Mouse (Mus musculus) T-helper 2 cell (primary cell): ENCODE results near the gene C1qc.

Experiments used
- in situ Hi-C: fragments of 300-600 bp; cut with MboI, MseI; formaldehyde crosslinking; loops from one replicate; pipeline ENCODE4 v1.15.1; 2025; ENCODE audit warnings: high pct_unique_total_duplicates

Gene C1qc

GRCm38 (mm10) chr4:136852989-136853388 lies 39.9 kb downstream of the C1qc start:
- in situ Hi-C loops, result no loop called here

GRCm38 (mm10) chr4:136852119-136852518 lies 40.7 kb downstream of the C1qc start:
- in situ Hi-C loops, result no loop called here

GRCm38 (mm10) chr4:136848565-136848964 lies 44.3 kb downstream of the C1qc start:
- in situ Hi-C loops, result no loop called here

GRCm38 (mm10) chr4:136847166-136847565 lies 45.7 kb downstream of the C1qc start:
- in situ Hi-C loops, result no loop called here

GRCm38 (mm10) chr4:136842802-136843201 lies 50.1 kb downstream of the C1qc start:
- in situ Hi-C loops, result loop anchor here (5.0 kb wide), 1 partner anchor 166 kb away; no protein-coding TSS in a partner anchor

GRCm38 (mm10) chr4:136842033-136842432 lies 50.8 kb downstream of the C1qc start:
- in situ Hi-C loops, result loop anchor here (5.0 kb wide), 1 partner anchor 165 kb away; no protein-coding TSS in a partner anchor

- in situ Hi-C loops, result loop anchor here (5.0 kb wide), 1 partner anchor 164 kb away; no protein-coding TSS in a partner anchor
Observed at GRCm38 (mm10) chr4:136841056-136841455, 51.8 kb downstream of the C1qc start.
